Mouse (Mus musculus) cerebellum, adult 2 months (tissue): ENCODE measurements at regions not wholly inside any gene's neighbourhood (a gene's known extent, or its start where the extent isn't known, plus 50 kb on each side); places are given as distances from the start of the nearest gene placed in this dataset.

Source experiments
- DNase-seq, 2 experiments: peaks; one replicate each; pipeline ENCODE4 v3.0.0; 2021
- H3K27ac ChIP-seq: fragments of 200-500 bp; 2 replicates; pipeline ENCODE4 v1.5.1; 2012; ENCODE audit warnings: low read length, control low read depth, inconsistent platforms; ENCODE audit not compliant: insufficient read depth
- H3K27me3 ChIP-seq: fragments of 200-500 bp; 2 replicates; pipeline ENCODE4 v1.6.1; 2012; ENCODE audit warnings: inconsistent platforms, mild to moderate bottlenecking, low read length, moderate library complexity; ENCODE audit not compliant: control insufficient read depth, insufficient read depth
- H3K4me1 ChIP-seq: fragments of 200-500 bp; 2 replicates; pipeline ENCODE4 v1.6.1; 2011; ENCODE audit warnings: low read length; ENCODE audit not compliant: control insufficient read depth, insufficient read depth
- H3K4me3 ChIP-seq: fragments of 200-500 bp; replicated peaks from 2 replicates; pipeline ENCODE3; 2011; ENCODE audit warnings: mild to moderate bottlenecking, low read depth, low read length, control low read depth; ENCODE audit not compliant: insufficient read depth
- CTCF ChIP-seq: fragments of 200-500 bp; IDR thresholded peaks from 2 replicates; pipeline ENCODE4 v1.5.1; 2011; ENCODE audit warnings: low read depth, mild to moderate bottlenecking, control low read depth, low read length, moderate library complexity, borderline replicate concordance; ENCODE audit not compliant: insufficient read depth
- POLR2A ChIP-seq: fragments of 200-500 bp; IDR thresholded peaks from 2 replicates; pipeline ENCODE4 v1.6.1; 2011; ENCODE audit warnings: low read length, control low read depth, borderline replicate concordance; ENCODE audit not compliant: insufficient read depth
- WGBS: fragments of 180-500 bp; shearing (Covaris S2); methylation state at CpG from one replicate; pipeline ENCODE4 v1.1.7; 2018; 5-methylcytosine and 5-hydroxymethylcytosine counted together

GRCm38 (mm10) chr1:90527947-90528717 lies 74.6 kb upstream of the Cops8 start:
- Histone ChIP-seq H3K27me3 (no peaks in the 10 kb centered on the region; the same call in 1 of the 2 replicates), H3K27ac (no peak overlapping the region), H3K4me3 (no peak overlapping the region), H3K4me1 (no peaks in the 10 kb centered on the region)
- TF ChIP-seq CTCF (no peak), POLR2A (no peak)
- 49% methylated on average over 11 of the region's 11 CpGs for WGBS
- no peak for DNase-seq

GRCm38 (mm10) chr1:90533481-90533880 lies 69.3 kb upstream of the Cops8 start:
- Histone ChIP-seq H3K27me3 (no peaks in the 10 kb centered on the region), H3K27ac (no peak overlapping the region), H3K4me3 (no peak overlapping the region), H3K4me1 (no peaks in the 10 kb centered on the region)
- no peak for DNase-seq
- no peak for TF ChIP-seq CTCF
- 96% methylated on average over 6 of the region's 6 CpGs for WGBS

GRCm38 (mm10) chr1:90536105-90536504 lies 66.7 kb upstream of the Cops8 start:
- no peak for DNase-seq
- Histone ChIP-seq H3K4me3 (no peak overlapping the region), H3K27ac (no peak overlapping the region), H3K27me3 (no peaks in the 10 kb centered on the region), H3K4me1 (no peaks in the 10 kb centered on the region)
- no peak for TF ChIP-seq CTCF
- no peak for TF ChIP-seq POLR2A

- Histone ChIP-seq H3K27me3 (no peaks in the 10 kb centered on the region), H3K27ac (no peak overlapping the region), H3K4me1 (no peaks in the 10 kb centered on the region), H3K4me3 (no peak overlapping the region)
- no peak for DNase-seq
- 55% methylated on average over 19 of the region's 19 CpGs for WGBS
- TF ChIP-seq POLR2A (no peak), CTCF (no peak)
Observed at GRCm38 (mm10) chr1:90543801-90544795, 58.7 kb upstream of the Cops8 start.

- Histone ChIP-seq H3K4me3 (no peak overlapping the region), H3K27ac (no peak overlapping the region), H3K4me1 (no peaks in the 10 kb centered on the region), H3K27me3 (no peaks in the 10 kb centered on the region)
- TF ChIP-seq CTCF = no peak
- no peak for TF ChIP-seq POLR2A
- 49% methylated on average over 9 of the region's 9 CpGs for WGBS
- DNase-seq = no peak
Observed at GRCm38 (mm10) chr1:90544821-90545536, 57.8 kb upstream of the Cops8 start.

- 86% methylated on average over 6 of the region's 6 CpGs for WGBS
- TF ChIP-seq POLR2A = no peak
- TF ChIP-seq CTCF = no peak
Observed at GRCm38 (mm10) chr1:90552644-90553043, 50.1 kb upstream of the Cops8 start.

More at GRCm38 (mm10) chr1:90552644-90553043, 50.1 kb upstream of the Cops8 start:
- no peaks in the 10 kb centered on the region for H3K4me1 ChIP-seq
- no peak for DNase-seq
- no peak overlapping the region for H3K27ac ChIP-seq
- no peaks in the 10 kb centered on the region for H3K27me3 ChIP-seq
- no peak overlapping the region for H3K4me3 ChIP-seq
